Mouse (Mus musculus) MEL (cell line): Measurements from ENCODE around the gene Ccdc187. TPM values are rescaled to one million over a fixed set of nuclear protein-coding genes. Genes with fewer than 3 reads are reported as not detected.

Source experiments
- DNase-seq: peaks from one replicate; pipeline ENCODE4 v3.0.0; 2011; ENCODE audit warnings: low read depth, low spot score
- H3K27ac ChIP-seq: 2 replicates; pipeline ENCODE4 v1.5.1; 2012; ENCODE audit warnings: low read depth, mild to moderate bottlenecking, control low read depth, low read length, moderate library complexity; ENCODE audit not compliant: control insufficient read depth
- H3K27me3 ChIP-seq, 2 experiments: fragments of 150-350 bp in 1 of 2; sonication (generic) in 1 of 2; 2 replicates each; pipeline ENCODE4 v1.6.1; 2012; ENCODE audit warnings: low read length in 2 of 2, mild to moderate bottlenecking in 2 of 2, improper control_type of control experiment in 1 of 2, moderate library complexity in 1 of 2; ENCODE audit not compliant: insufficient read depth in 2 of 2, control insufficient read depth in 1 of 2
- H3K36me3 ChIP-seq, 2 experiments: 2 replicates each; pipeline ENCODE4 v1.6.1; 2012 to 2014; ENCODE audit warnings: low read length in 2 of 2, improper control_type of control experiment in 1 of 2, inconsistent platforms in 1 of 2, mild to moderate bottlenecking in 1 of 2; ENCODE audit not compliant: insufficient read depth in 2 of 2, control insufficient read depth in 1 of 2
- H3K4me1 ChIP-seq, 2 experiments: fragments of 150-350 bp in 1 of 2; sonication (generic) in 1 of 2; 2 replicates each; pipeline ENCODE4 v1.6.1; 2012; ENCODE audit warnings: low read length in 2 of 2, improper control_type of control experiment in 1 of 2, mild to moderate bottlenecking in 1 of 2; ENCODE audit not compliant: insufficient read depth in 2 of 2, control insufficient read depth in 1 of 2
- H3K4me3 ChIP-seq, 2 experiments: fragments of 150-350 bp in 1 of 2; sonication (generic) in 1 of 2; 2 replicates each; pipeline ENCODE4 v1.5.1; 2012; ENCODE audit warnings: low read depth in 2 of 2, low read length in 2 of 2, mild to moderate bottlenecking in 2 of 2, moderate library complexity in 2 of 2, control low read depth in 1 of 2, improper control_type of control experiment in 1 of 2; ENCODE audit not compliant: control insufficient read depth in 1 of 2, insufficient read depth in 1 of 2
- H3K79me2 ChIP-seq: 2 replicates; pipeline ENCODE4 v1.6.1; 2012; ENCODE audit warnings: mild to moderate bottlenecking, low read length, moderate library complexity; ENCODE audit not compliant: control insufficient read depth, poor library complexity, insufficient read depth
- H3K9ac ChIP-seq: 2 replicates; pipeline ENCODE4 v1.6.1; 2012; ENCODE audit warnings: low read depth, mild to moderate bottlenecking, control low read depth, low read length, moderate library complexity; ENCODE audit not compliant: control insufficient read depth, poor library complexity, severe bottlenecking
- H3K9me3 ChIP-seq: fragments of 150-350 bp; sonication (generic); replicated peaks from 2 replicates; pipeline ENCODE4 v1.6.1; 2012; ENCODE audit warnings: mild to moderate bottlenecking, low read length, improper control_type of control experiment, moderate library complexity; ENCODE audit not compliant: insufficient read depth
- CHD1 ChIP-seq: IDR thresholded peaks from 2 replicates; pipeline ENCODE4 v1.6.1; 2012; ENCODE audit warnings: low read depth, mild to moderate bottlenecking, inconsistent platforms, low read length, improper control_type of control experiment
- CTCF ChIP-seq, 3 experiments: IDR thresholded peaks in 2 of 3; conservative IDR thresholded peaks in 1 of 3; 2 replicates each; pipeline ENCODE4 v1.5.1; 2011 to 2012; ENCODE audit warnings: low read length in 3 of 3, low read depth in 2 of 3, mild to moderate bottlenecking in 2 of 3, improper control_type of control experiment in 1 of 3, inconsistent platforms in 1 of 3, mixed read lengths in 1 of 3, moderate library complexity in 1 of 3; ENCODE audit not compliant: control insufficient read depth in 1 of 3, insufficient read depth in 1 of 3, poor library complexity in 1 of 3, severe bottlenecking in 1 of 3
- EP300 ChIP-seq, 2 experiments: IDR thresholded peaks; 2 replicates each; pipeline ENCODE4 v1.6.1; 2011; ENCODE audit warnings: improper control_type of control experiment in 2 of 2, low read length in 2 of 2, low read depth in 1 of 2, mild to moderate bottlenecking in 1 of 2
- GABPA ChIP-seq: IDR thresholded peaks from 2 replicates; pipeline ENCODE4 v1.6.1; 2012; ENCODE audit warnings: low read depth, mild to moderate bottlenecking, inconsistent platforms, low read length, improper control_type of control experiment, moderate library complexity
- HCFC1 ChIP-seq: IDR thresholded peaks from 2 replicates; pipeline ENCODE4 v1.6.1; 2012; ENCODE audit warnings: low read depth, mild to moderate bottlenecking, inconsistent platforms, low read length, improper control_type of control experiment, moderate library complexity
- JUND ChIP-seq: IDR thresholded peaks from 2 replicates; pipeline ENCODE4 v1.6.1; 2011; ENCODE audit warnings: low read depth, mild to moderate bottlenecking, improper control_type of control experiment, low read length
- MAFK ChIP-seq: IDR thresholded peaks from 2 replicates; pipeline ENCODE4 v1.6.1; 2011; ENCODE audit warnings: low read depth, mild to moderate bottlenecking, low read length, improper control_type of control experiment, borderline replicate concordance
- MAX ChIP-seq: IDR thresholded peaks from 2 replicates; pipeline ENCODE4 v1.6.1; 2011; ENCODE audit warnings: low read length, improper control_type of control experiment
- MXI1 ChIP-seq: IDR thresholded peaks from 2 replicates; pipeline ENCODE4 v1.6.1; 2011; ENCODE audit warnings: mild to moderate bottlenecking, low read depth, low read length, improper control_type of control experiment
- MYB ChIP-seq: IDR thresholded peaks from 2 replicates; pipeline ENCODE4 v1.6.1; 2011; ENCODE audit warnings: mild to moderate bottlenecking, low read depth, low read length, improper control_type of control experiment
- NELFE ChIP-seq: IDR thresholded peaks from 2 replicates; pipeline ENCODE4 v1.6.1; 2011; ENCODE audit warnings: low read depth, low read length, improper control_type of control experiment
- NRF1 ChIP-seq: IDR thresholded peaks from 2 replicates; pipeline ENCODE4 v1.6.1; 2014; ENCODE audit warnings: low read depth, mild to moderate bottlenecking, inconsistent platforms, low read length, improper control_type of control experiment, moderate library complexity; ENCODE audit not compliant: poor library complexity, insufficient read depth, severe bottlenecking
- RAD21 ChIP-seq: IDR thresholded peaks from 2 replicates; pipeline ENCODE4 v1.6.1; 2011; ENCODE audit warnings: mild to moderate bottlenecking, low read depth, low read length, improper control_type of control experiment
- RCOR1 ChIP-seq: IDR thresholded peaks from 2 replicates; pipeline ENCODE4 v1.6.1; 2012; ENCODE audit warnings: low read depth, mild to moderate bottlenecking, inconsistent platforms, low read length, improper control_type of control experiment
- SIN3A ChIP-seq: IDR thresholded peaks from 2 replicates; pipeline ENCODE4 v1.6.1; 2012; ENCODE audit warnings: low read length, improper control_type of control experiment, inconsistent platforms
- ZKSCAN1 ChIP-seq: IDR thresholded peaks from 2 replicates; pipeline ENCODE4 v1.6.1; 2012; ENCODE audit warnings: low read depth, mild to moderate bottlenecking, inconsistent platforms, low read length, improper control_type of control experiment, moderate library complexity
- polyA plus RNA-seq, 2 experiments: library from polyadenylated mRNA; stranded (reverse) in 1 of 2; unstranded in 1 of 2; fragments of >175 nt in 1 of 2; fragments of >200 nt in 1 of 2; gene quantifications; 2 replicates each; pipeline versions ENCODE4 v1.2.1 to v1.2.4; 2012; ENCODE audit warnings: low replicate concordance in 2 of 2, low read depth in 1 of 2; ENCODE audit not compliant: insufficient read length in 2 of 2, insufficient read depth in 1 of 2, missing spikeins in 1 of 2
- total RNA-seq: library from RNA; depleted of rRNA; stranded (reverse); fragments of 300-350 nt; gene quantifications from 2 replicates; pipeline ENCODE4 v1.2.3, GENCODE M21; 2012

Ccdc187 gene
- total and polyA plus RNA-seq, 3 experiments = not detected

DNA sequence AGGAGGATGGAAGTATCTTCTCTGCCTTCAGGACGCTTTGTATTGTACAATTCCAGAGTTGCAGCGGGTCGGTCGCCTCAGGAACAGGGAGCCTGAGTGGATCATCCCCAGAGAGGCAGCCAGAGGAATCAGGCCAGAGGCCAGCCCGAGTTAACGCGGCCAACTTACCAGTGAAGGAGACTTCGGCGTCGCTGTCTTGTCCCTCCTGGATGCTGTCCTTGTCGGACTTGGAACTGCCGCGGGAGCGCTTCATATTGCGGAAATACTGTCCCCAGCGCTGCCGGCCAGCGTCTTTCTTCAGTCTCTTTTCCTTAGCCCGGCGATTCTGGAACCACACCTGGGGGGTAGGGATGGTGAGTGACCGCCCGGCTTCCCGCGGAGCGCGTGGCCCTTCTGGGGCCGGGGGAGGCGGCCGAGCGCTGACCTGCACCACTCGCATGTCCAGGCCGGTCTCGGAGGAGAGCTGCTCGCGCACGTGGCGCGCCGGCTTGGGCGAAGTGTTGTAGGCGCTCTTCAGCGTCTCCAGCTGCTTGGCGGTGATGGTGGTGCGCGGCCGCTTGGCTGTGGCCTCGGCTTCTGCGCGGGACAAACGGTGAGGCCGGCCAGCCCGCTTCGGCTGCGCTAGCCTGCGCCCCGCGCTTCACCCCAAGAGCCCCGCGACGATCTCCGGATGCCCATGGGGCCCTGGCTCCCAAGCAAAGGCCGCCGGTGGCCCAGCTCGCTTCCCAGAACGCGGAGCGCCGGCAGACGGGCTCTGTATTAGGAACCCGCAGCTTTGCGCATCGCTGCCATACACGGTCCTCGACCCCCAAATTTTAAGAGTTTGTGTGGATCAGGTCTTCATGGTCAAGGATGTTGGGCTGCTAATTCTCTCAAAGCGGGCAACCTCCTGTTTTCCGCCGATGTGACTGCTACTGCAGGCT lies 92.2 kb downstream of the Ccdc187 start:
- H3K4me1 ChIP-seq = no peaks in the 10 kb centered on the region
- DNase-seq = no peak
- H3K36me3 ChIP-seq = no peaks in the 10 kb centered on the region
- no peak overlapping the region for H3K9ac ChIP-seq
- no peaks in the 10 kb centered on the region for H3K27me3 ChIP-seq
- H3K9me3 ChIP-seq = no peaks in the 10 kb centered on the region
- H3K27ac ChIP-seq = no peak overlapping the region
- no peaks in the 10 kb centered on the region for H3K79me2 ChIP-seq
- H3K4me3 ChIP-seq = no peak overlapping the region
- no peak for TF ChIP-seq CHD1
- no peak for TF ChIP-seq MAFK
- TF ChIP-seq MAX = no peak
- no peak for TF ChIP-seq MXI1
- TF ChIP-seq RCOR1 = no peak
- no peak for TF ChIP-seq GABPA
- TF ChIP-seq ZKSCAN1 = no peak
- no peak for TF ChIP-seq MYB
- no peak for TF ChIP-seq NRF1
- no peak for TF ChIP-seq HCFC1
- TF ChIP-seq SIN3A = no peak
- no peak for TF ChIP-seq CTCF (IDR thresholded peaks at IDR 0.05 in 2 of 3, conservative IDR thresholded peaks at IDR 0.05 in 1 of 3; ENCODE audit: control insufficient read depth in 1 of 3, insufficient read depth in 1 of 3, low read depth in 2 of 3, low read length in 3 of 3, poor library complexity in 1 of 3, severe bottlenecking in 1 of 3)

- H3K4me1 ChIP-seq = no peaks in the 10 kb centered on the region
- no peak overlapping the region for H3K27ac ChIP-seq
- no peaks in the 10 kb centered on the region for H3K36me3 ChIP-seq
- H3K9me3 ChIP-seq = no peaks in the 10 kb centered on the region
- H3K4me3 ChIP-seq = no peak overlapping the region
- H3K9ac ChIP-seq = no peak overlapping the region
- TF ChIP-seq RAD21 (no peak), NELFE (no peak), CTCF (IDR thresholded peaks at IDR 0.05 in 2 of 3, conservative IDR thresholded peaks at IDR 0.05 in 1 of 3; ENCODE audit: control insufficient read depth in 1 of 3, insufficient read depth in 1 of 3, low read depth in 2 of 3, low read length in 3 of 3, poor library complexity in 1 of 3, severe bottlenecking in 1 of 3) (no peak), JUND (no peak), EP300 (IDR thresholded peaks at IDR 0.05; ENCODE audit: low read depth in 1 of 2, low read length in 2 of 2) (no peak)
- no peaks in the 10 kb centered on the region for H3K79me2 ChIP-seq
- no peak for DNase-seq
- H3K27me3 ChIP-seq = no peaks in the 10 kb centered on the region; a peak in 2 of 4 replicates
These were observed 95.9 kb downstream of the Ccdc187 start for GRCm38 (mm10) chr2:26198488-26198887.
